Mouse (Mus musculus) hindbrain, postnatal 0 days (tissue): ENCODE measurements around the gene Dvl1. TPM values are rescaled to one million over a fixed set of nuclear protein-coding genes. Genes with fewer than 3 reads are reported as not detected.
A peak's percentile ranks its signal among the peaks of the same experiment; 100 is the strongest.

ENCODE experiments used
- ATAC-seq: fragments of 200-750 bp; cut with Nextera tagmentation; 2 replicates; pipeline ENCODE4 v1.8.0; 2017; ENCODE audit warnings: mild to moderate bottlenecking, moderate TSS enrichment, moderate library complexity
- DNase-seq: peaks from one replicate; pipeline ENCODE4 v3.0.0-alpha.2; 2015; ENCODE audit warnings: low spot score
- H3K27ac ChIP-seq: fragments of 300-500 bp; sonication (generic); 2 replicates; pipeline ENCODE4 v1.5.1; 2014; ENCODE audit warnings: mild to moderate bottlenecking
- H3K27me3 ChIP-seq: fragments of 300-500 bp; sonication (generic); 2 replicates; pipeline ENCODE4 v1.6.1; 2014; ENCODE audit warnings: low read length, mixed read lengths; ENCODE audit not compliant: insufficient read depth
- H3K36me3 ChIP-seq: fragments of 300-500 bp; sonication (generic); 2 replicates; pipeline ENCODE4 v1.6.1; 2014; ENCODE audit warnings: low read length, mixed read lengths; ENCODE audit not compliant: insufficient read depth
- H3K4me1 ChIP-seq: fragments of 300-500 bp; sonication (generic); 2 replicates; pipeline ENCODE4 v1.6.1; 2014; ENCODE audit warnings: antibody characterized with exemption, low read length, mixed read lengths; ENCODE audit not compliant: insufficient read depth
- H3K4me2 ChIP-seq: fragments of 300-500 bp; sonication (generic); 2 replicates; pipeline ENCODE4 v1.6.1; 2014; ENCODE audit warnings: low read depth, mild to moderate bottlenecking, low read length, moderate library complexity, mixed read lengths
- H3K4me3 ChIP-seq: fragments of 300-500 bp; sonication (generic); 2 replicates; pipeline ENCODE4 v1.5.1; 2014; ENCODE audit warnings: low read length
- H3K9ac ChIP-seq: fragments of 300-500 bp; sonication (generic); replicated peaks from 2 replicates; pipeline ENCODE4 v1.6.1; 2014; ENCODE audit warnings: mild to moderate bottlenecking, low read length, moderate library complexity, mixed read lengths
- H3K9me3 ChIP-seq: fragments of 300-500 bp; sonication (generic); 2 replicates; pipeline ENCODE4 v1.6.1; 2016; ENCODE audit warnings: low read length, mixed read lengths
- CTCF ChIP-seq: IDR thresholded peaks from 2 replicates; pipeline ENCODE4 v1.5.1; 2016; ENCODE audit warnings: antibody characterized with exemption, control low read depth, low read depth
- WGBS: fragments of 180-500 bp; shearing (Covaris S2); extraction: QIAGEN DNeasy Blood & Tissue Kit; methylation state at CpG from one replicate; pipeline ENCODE4 v1.1.7; 2014; 5-methylcytosine and 5-hydroxymethylcytosine counted together
- polyA plus RNA-seq: library from polyadenylated mRNA; unstranded; fragments of >200 nt; fragmentation: Nextera tagmentation; extraction: Ambion mirVana; gene quantifications from 2 replicates; pipeline ENCODE4 v1.2.1, GENCODE M21; 2015
- total RNA-seq: library from RNA; depleted of rRNA; stranded (reverse); fragments of >200 nt; gene quantifications from 2 replicates; pipeline ENCODE4 v1.2.3, GENCODE M21; 2014

Gene Dvl1
- total and polyA plus RNA-seq, 2 experiments from 2014 or later = 16.4 to 166 TPM

DNA sequence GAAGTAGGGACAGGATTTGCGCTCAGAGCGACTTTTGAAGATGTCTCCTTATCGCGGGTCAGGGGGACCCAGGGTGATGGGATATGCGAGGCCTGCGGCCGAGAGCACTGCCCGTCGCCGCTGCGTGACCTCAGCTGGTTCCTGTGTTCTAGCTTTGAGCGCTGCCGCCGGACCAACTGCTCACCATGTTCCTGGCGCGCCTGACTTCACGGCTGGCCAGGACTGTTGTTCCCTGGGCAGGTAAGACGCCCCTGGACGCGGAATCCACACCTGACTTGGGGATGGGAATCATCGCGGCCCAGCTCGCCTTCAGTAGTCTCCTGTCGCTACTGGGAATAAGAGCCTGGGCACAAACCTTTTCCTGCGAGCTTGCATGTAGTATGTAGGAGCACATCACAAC is 15.4 kb upstream of the Dvl1 start:
- Histone ChIP-seq H3K27ac (peak overlapping the region; percentile 75), H3K9me3 (no peaks in the 10 kb centered on the region), H3K4me2 (peak overlapping the region; percentile 93), H3K4me1 (peaks cover 7% of the 10 kb centered on the region), H3K27me3 (no peaks in the 10 kb centered on the region), H3K4me3 (peak overlapping the region; percentile 67), H3K9ac (peak overlapping the region; percentile 79), H3K36me3 (peaks cover 8% of the 10 kb centered on the region; the same call in 1 of the 2 replicates)
- under 1% methylated on average over 25 of the region's 25 CpGs for WGBS
- DNase-seq = no peak
- TF ChIP-seq CTCF = no peak
- no peak; the same call in 1 of the 2 replicates for ATAC-seq

GRCm38 (mm10) chr4:155832321-155832720 is 14.9 kb upstream of the Dvl1 start:
- DNase-seq = no peak
- Histone ChIP-seq H3K9ac (peak overlapping the region; percentile 79), H3K27ac (peak overlapping the region; percentile 75; the same call in 1 of the 2 replicates), H3K4me3 (peak overlapping the region; percentile 67), H3K4me1 (peaks cover 7% of the 10 kb centered on the region), H3K27me3 (no peaks in the 10 kb centered on the region), H3K36me3 (peaks cover 8% of the 10 kb centered on the region; the same call in 1 of the 2 replicates), H3K4me2 (peak overlapping the region; percentile 93), H3K9me3 (no peaks in the 10 kb centered on the region)
- TF ChIP-seq CTCF = no peak
- WGBS = 54% methylated on average over 10 of the region's 10 CpGs
- ATAC-seq = no peak

GRCm38 (mm10) chr4:155833234-155833633 is 14.0 kb upstream of the Dvl1 start:
- ATAC-seq = no peak
- no peaks in the 10 kb centered on the region for H3K27me3 ChIP-seq
- no peak for DNase-seq
- H3K4me1 ChIP-seq = peaks cover 7% of the 10 kb centered on the region
- H3K4me3 ChIP-seq = no peak overlapping the region
- no peak overlapping the region for H3K9ac ChIP-seq
- 0 out of 2 replicates have a peak, but pooled peaks cover 4% of the 10 kb centered on the region for H3K36me3 ChIP-seq
- H3K27ac ChIP-seq = no peak overlapping the region
- WGBS = 95% methylated on average over 4 of the region's 4 CpGs
- H3K9me3 ChIP-seq = no peaks in the 10 kb centered on the region
- H3K4me2 ChIP-seq = 0 out of 2 replicates have a peak overlapping the region, but pooled peaks have one; percentile 93
- TF ChIP-seq CTCF = no peak

DNA sequence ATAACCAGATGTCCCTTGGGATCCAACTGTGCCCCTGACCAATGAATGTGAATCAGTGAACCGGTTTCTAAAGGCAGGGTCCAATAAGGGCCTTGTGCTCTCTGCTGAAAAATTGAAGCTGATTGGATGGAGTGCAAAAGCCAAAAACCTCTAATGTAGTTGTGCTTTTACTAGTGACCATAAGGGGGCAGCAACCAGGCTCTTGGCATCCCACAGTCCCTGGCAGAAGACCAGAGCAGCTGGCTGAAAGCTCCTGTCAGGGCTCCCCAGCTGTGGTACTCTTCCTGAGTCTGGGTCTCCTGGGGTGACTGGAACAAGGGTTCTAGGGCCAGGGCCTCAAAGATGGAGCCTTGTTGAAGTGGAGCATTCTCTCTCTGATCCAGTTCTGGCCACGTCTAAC is 13.4 kb upstream of the Dvl1 start:
- Histone ChIP-seq H3K9ac (no peak overlapping the region), H3K4me1 (peaks cover 7% of the 10 kb centered on the region), H3K36me3 (0 out of 2 replicates have a peak, but pooled peaks cover 4% of the 10 kb centered on the region), H3K27me3 (no peaks in the 10 kb centered on the region), H3K4me3 (no peak overlapping the region), H3K27ac (peak overlapping the region; percentile 17; the same call in 1 of the 2 replicates), H3K9me3 (no peaks in the 10 kb centered on the region), H3K4me2 (no peak overlapping the region)
- DNase-seq (peak; percentile 87), ATAC-seq (peak; percentile 11; the same call in 1 of the 2 replicates)
- 22% methylated on average over 2 of the region's 2 CpGs for WGBS
- peak; percentile 78 for TF ChIP-seq CTCF

DNA sequence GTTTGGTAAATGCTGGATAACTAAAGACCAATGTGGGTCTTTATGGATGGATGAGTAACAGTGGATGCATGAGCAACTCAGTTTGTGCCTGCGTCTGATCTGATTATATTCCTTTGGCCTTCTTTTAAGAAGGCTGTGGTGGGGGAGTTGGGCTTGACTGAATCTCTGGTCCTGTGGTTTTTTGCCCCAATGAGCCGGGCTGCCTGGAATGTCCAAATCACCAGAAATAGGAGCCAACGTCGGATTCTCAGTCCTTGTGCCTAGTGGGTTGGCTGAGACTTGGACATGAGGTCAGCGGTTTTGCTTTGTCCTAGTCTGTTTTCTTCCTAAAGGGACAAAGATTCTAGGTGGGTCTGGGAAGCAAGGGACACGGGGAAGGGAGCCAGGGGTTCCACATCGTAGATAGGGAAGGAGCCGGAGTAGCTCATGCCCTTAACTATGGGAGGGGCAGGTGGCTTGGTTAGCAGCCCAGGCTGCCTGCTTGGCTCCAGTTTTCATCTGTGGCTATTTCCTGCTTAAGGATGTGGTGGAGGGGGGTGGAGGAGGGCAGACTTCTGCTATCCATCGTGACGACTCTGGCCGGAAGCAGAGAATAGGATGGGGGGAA is 9.7 kb upstream of the Dvl1 start:
- no peak overlapping the region for H3K4me3 ChIP-seq
- no peak overlapping the region for H3K9ac ChIP-seq
- 0 out of 2 replicates have a peak, but pooled peaks cover 4% of the 10 kb centered on the region for H3K36me3 ChIP-seq
- WGBS = 74% methylated on average over 11 of the region's 11 CpGs
- peaks cover 2% of the 10 kb centered on the region for H3K4me1 ChIP-seq
- no peaks in the 10 kb centered on the region for H3K9me3 ChIP-seq
- H3K4me2 ChIP-seq = no peak overlapping the region
- no peak overlapping the region for H3K27ac ChIP-seq
- ATAC-seq (no peak), DNase-seq (no peak)
- peaks cover 4% of the 10 kb centered on the region; the same call in 1 of the 2 replicates for H3K27me3 ChIP-seq
- TF ChIP-seq CTCF = no peak

GRCm38 (mm10) chr4:155838187-155839153 is 8.7 kb upstream of the Dvl1 start:
- Histone ChIP-seq H3K36me3 (no peaks in the 10 kb centered on the region), H3K27me3 (peaks cover 4% of the 10 kb centered on the region; the same call in 1 of the 2 replicates), H3K4me3 (no peak overlapping the region), H3K4me1 (no peaks in the 10 kb centered on the region), H3K9me3 (no peaks in the 10 kb centered on the region), H3K9ac (no peak overlapping the region), H3K27ac (peak overlapping the region; percentile 66; the same call in 1 of the 2 replicates), H3K4me2 (no peak overlapping the region)
- DNase-seq (no peak), ATAC-seq (no peak)
- WGBS = 53% methylated on average over 8 of the region's 8 CpGs
- no peak for TF ChIP-seq CTCF
